Comparison of ENCODE assay signal across 17 mouse cellular contexts in genomic region chr11:45897392-45897791, GRCm38 (mm10).
"Had no signal": no experiment of that assay in that cellular context is flagged by ENCODE, and none has a peak within 500 bp of the region (broad histone marks: within the 10 kb centered on the region; RNA-seq: fewer than 3 reads in every experiment).

No protein-coding gene starts in this region.

- H3K27ac ChIP-seq: midbrain, embryonic 10.5 days; midbrain, embryonic 12.5 days; neural tube, embryonic 13.5 days; neural tube, embryonic 15.5 days had no signal

- H3K9me3 ChIP-seq: midbrain, embryonic 10.5 days; midbrain, embryonic 12.5 days; neural tube, embryonic 13.5 days; neural tube, embryonic 15.5 days had no signal

- ATAC-seq: midbrain, embryonic 16.5 days had no signal

- H3K4me3 ChIP-seq: midbrain, embryonic 10.5 days; midbrain, embryonic 12.5 days; myocyte; neural tube, embryonic 13.5 days; neural tube, embryonic 15.5 days had no signal

- H3K4me1 ChIP-seq: midbrain, embryonic 10.5 days; midbrain, embryonic 12.5 days had no signal

- DNase-seq: lung, adult 18-20 months; lung, embryonic 14.5 days; lung, postnatal 10 days; lung, postnatal 4 days; midbrain, embryonic 14.5 days; retina, postnatal 1 day; right cerebral cortex, adult 18-20 months; spleen, adult 18-20 months; thymus, adult 18-20 months; thymus, postnatal 14 days; thymus, postnatal 36 days had no signal

- H3K27me3 ChIP-seq: midbrain, embryonic 12.5 days; neural tube, embryonic 13.5 days; neural tube, embryonic 15.5 days had no signal

- H3K9ac ChIP-seq: lung, embryonic 14.5 days; midbrain, embryonic 12.5 days; neural tube, embryonic 13.5 days; neural tube, embryonic 15.5 days had no signal

- H3K4me2 ChIP-seq: lung, embryonic 14.5 days; midbrain, embryonic 12.5 days; neural tube, embryonic 13.5 days; neural tube, embryonic 15.5 days had no signal
